Mouse (Mus musculus): ENCODE data around the gene Myo1a. TPM values are rescaled to one million over a fixed set of nuclear protein-coding genes. Genes with fewer than 3 reads are reported as not detected.

Gene Myo1a
- polyA plus RNA-seq, 1 experiment from 2014 or later = 0.17 TPM

DNA sequence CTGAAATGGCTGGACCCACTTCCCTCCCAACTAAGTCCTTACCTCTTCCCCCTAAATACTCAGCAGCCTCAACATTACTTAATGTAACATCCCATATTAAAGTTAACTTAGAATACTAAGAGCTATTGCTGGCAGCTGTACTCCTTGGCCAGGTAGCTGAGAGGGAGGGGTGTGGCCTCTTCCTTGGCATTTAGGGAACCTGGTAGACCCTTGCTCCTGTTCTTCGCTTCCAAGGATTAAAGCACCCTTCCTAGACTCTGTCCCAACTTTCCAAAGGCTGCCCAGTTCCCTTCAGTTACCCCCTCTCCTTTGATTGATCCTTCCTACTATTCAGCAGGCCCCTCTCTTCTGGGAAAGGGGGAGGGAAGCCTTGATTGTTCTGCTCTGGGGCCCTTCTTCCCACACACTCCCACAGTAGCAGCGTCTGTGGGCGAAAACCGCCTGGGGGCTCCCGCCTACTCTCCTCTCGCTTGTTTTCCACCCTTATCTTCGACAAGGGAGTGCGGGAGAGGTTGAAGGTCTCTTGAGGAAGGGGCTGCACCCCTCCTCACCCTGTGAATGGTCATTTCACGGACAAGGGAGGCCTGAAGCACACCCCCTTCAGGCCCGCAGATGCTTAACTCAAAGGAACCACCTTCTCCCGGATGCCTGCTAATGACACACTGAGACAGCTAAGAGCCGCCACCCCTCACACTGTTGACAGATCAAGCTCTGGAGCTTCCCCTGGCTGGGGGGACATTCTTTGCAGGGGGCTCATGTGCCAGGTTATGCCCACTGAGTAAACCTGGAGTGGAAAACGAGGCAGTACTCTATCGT is 39.4 kb upstream of the Myo1a start:
- H3K9ac ChIP-seq = peak overlapping the region; percentile 61
- H3K4me1 ChIP-seq (replicated peaks) = peaks cover 82% of the 10 kb centered on the region
- no peaks in the 10 kb centered on the region for H3K9me3 ChIP-seq (replicated peaks)
- H3K4me2 ChIP-seq = peak overlapping the region; percentile 76
- H3K27ac ChIP-seq = no peak overlapping the region
- DNase-seq = no peak
- no peak for ATAC-seq (ENCODE audit: low read depth)
- peaks cover 86% of the 10 kb centered on the region for H3K27me3 ChIP-seq
- 5% methylated on average over 14 of the region's 14 CpGs for WGBS (ENCODE audit: insufficient replicate concordance)
- H3K4me3 ChIP-seq (replicated peaks) = peak overlapping the region; percentile 55
- peaks cover 9% of the 10 kb centered on the region; the same call in 1 of the 2 replicates for H3K36me3 ChIP-seq

DNA sequence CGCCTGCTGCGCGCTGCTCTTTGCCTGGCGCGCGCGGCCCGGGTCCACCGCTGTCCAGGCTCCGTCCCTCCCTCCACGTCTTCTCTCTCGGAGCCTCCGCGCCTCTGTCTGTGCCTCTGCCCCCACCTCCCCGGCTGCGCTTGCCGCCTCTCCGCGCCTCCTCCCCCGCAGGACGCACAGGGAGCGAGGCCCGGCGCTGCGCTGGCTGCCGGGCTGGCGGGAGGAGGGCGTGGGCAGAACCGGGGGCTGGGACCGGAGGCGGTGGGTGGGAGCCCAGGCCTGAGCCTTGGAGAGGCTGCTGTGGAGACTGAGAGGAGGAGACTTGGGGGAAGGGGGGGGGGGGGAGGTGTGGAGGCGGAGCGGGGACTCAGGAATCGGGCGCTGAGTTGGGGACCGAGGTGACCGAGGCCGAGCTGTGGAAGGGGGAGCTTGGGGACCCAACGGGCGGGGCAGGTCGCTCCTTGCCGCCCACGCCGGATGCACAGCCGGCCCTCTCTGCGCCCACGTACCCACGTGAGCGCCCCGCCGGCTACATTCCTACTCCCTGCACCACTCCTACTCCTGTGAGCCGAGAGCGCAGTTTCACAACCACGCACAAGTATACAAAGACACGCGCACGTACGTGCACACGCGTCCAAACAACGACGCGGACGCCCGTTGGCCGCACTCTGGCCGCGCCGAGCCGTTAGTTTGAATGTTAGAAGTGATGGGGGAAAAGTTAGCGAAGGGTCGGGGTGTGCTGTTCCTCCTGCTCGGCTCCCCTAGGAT is 38.3 kb upstream of the Myo1a start, which contains the start of gene Nemp1:
Gene Nemp1, plus strand, starts transcription at position 401 of the 768 bp plus-strand sequence.
- WGBS (ENCODE audit: insufficient replicate concordance) = 1% methylated on average over 70 of the region's 73 CpGs
- H3K27me3 ChIP-seq = peaks cover 80% of the 10 kb centered on the region

DNA sequence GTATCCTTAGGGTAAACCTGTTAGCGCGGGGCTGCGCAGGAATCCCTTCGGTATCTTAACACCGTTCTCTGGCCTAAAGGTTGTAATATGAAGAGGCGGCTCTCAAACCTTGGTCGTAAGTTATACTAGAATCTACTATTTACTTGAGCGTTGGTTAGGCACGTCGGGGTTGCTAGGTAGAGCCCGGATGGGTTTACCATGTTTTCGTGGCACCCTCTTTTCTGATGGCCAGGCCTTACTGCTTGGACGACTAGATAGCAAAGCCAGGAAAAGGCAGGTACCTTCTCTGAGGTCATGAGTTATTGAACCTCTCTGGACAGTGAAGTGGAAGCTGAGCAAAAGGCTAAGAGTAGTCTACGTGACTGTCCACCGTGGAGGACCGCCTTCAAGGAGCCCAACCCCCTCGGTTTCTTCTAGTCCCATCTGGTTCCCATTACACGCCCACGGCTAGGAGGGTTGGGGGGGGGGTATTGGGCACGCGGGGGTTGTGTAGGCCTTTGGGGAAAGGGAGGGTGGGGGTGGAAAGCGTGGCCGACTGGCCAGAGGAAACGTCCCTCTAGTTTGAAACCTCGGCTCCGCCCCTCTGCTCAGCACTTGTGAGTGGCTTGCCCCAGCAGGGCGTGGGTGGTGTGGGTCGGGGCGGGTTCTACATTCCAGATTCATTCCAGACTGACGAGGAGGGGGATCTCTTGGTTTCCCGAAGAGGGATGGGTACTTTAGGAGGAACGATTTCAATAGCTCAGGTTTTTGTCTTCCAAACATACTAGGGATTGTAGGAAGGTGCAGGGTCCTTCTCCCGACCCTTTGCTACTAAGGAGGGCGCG is 37.5 kb upstream of the Myo1a start:
- peak overlapping the region; percentile 76 for H3K4me2 ChIP-seq
- ATAC-seq (ENCODE audit: low read depth) (peak; percentile 29), DNase-seq (no peak)
- peak overlapping the region; percentile 80 for H3K27ac ChIP-seq
- H3K36me3 ChIP-seq = peaks cover 9% of the 10 kb centered on the region; the same call in 1 of the 2 replicates
- H3K4me1 ChIP-seq (replicated peaks) = peaks cover 63% of the 10 kb centered on the region
- 3% methylated on average over 35 of the region's 35 CpGs for WGBS (ENCODE audit: insufficient replicate concordance)
- peaks cover 74% of the 10 kb centered on the region for H3K27me3 ChIP-seq
- peak overlapping the region; percentile 61 for H3K9ac ChIP-seq
- no peaks in the 10 kb centered on the region for H3K9me3 ChIP-seq (replicated peaks)
- peak overlapping the region; percentile 55 for H3K4me3 ChIP-seq (replicated peaks)

More for the DNA sequence above, 38.3 kb upstream of the Myo1a start, which contains the start of gene Nemp1:
- H3K27ac ChIP-seq = peak within 1 kb of the TSS; percentile 80
- peak; percentile 42 for ATAC-seq (ENCODE audit: low read depth)
- H3K36me3 ChIP-seq = peaks cover 9% of the 10 kb centered on the region; the same call in 1 of the 2 replicates
- H3K9me3 ChIP-seq (replicated peaks) = no peaks in the 10 kb centered on the region
- H3K4me2 ChIP-seq = peak within 1 kb of the TSS; percentile 76
- DNase-seq = no peak
- H3K4me1 ChIP-seq (replicated peaks) = peaks cover 71% of the 10 kb centered on the region
- H3K9ac ChIP-seq = peak within 1 kb of the TSS; percentile 61
- peak within 1 kb of the TSS; percentile 55 for H3K4me3 ChIP-seq (replicated peaks)

- H3K4me2 ChIP-seq = peak within 1 kb of the TSS; percentile 76
- ATAC-seq (ENCODE audit: low read depth) = no peak; the same call in 1 of the 2 replicates
- peaks cover 65% of the 10 kb centered on the region for H3K27me3 ChIP-seq
- WGBS (ENCODE audit: insufficient replicate concordance) = 5% methylated on average over 40 of the region's 40 CpGs
- DNase-seq = no peak
- H3K36me3 ChIP-seq = peaks cover 9% of the 10 kb centered on the region; the same call in 1 of the 2 replicates
- peaks cover 54% of the 10 kb centered on the region for H3K4me1 ChIP-seq (replicated peaks)
- peak within 1 kb of the TSS; percentile 80 for H3K27ac ChIP-seq
- H3K4me3 ChIP-seq (replicated peaks) = peak within 1 kb of the TSS; percentile 55
- H3K9ac ChIP-seq = peak within 1 kb of the TSS; percentile 59
- H3K9me3 ChIP-seq (replicated peaks) = no peaks in the 10 kb centered on the region
Measured at GRCm38 (mm10) chr10:127668093-127669050, 36.6 kb upstream of the Myo1a start, which contains the start of gene Nab2. TSS of gene Nab2 (minus strand) at chr10:127668568.

- Histone ChIP-seq H3K4me2 (peak overlapping the region; percentile 76), H3K9ac (no peak overlapping the region), H3K9me3 (replicated peaks) (no peaks in the 10 kb centered on the region), H3K36me3 (peaks cover 7% of the 10 kb centered on the region; the same call in 1 of the 2 replicates), H3K4me1 (replicated peaks) (peaks cover 46% of the 10 kb centered on the region), H3K27me3 (peaks cover 57% of the 10 kb centered on the region), H3K4me3 (replicated peaks) (no peak overlapping the region), H3K27ac (no peak overlapping the region)
- DNase-seq (no peak), ATAC-seq (ENCODE audit: low read depth) (no peak)
- WGBS (ENCODE audit: insufficient replicate concordance) = 47% methylated on average over 7 of the region's 7 CpGs
Measured at GRCm38 (mm10) chr10:127669170-127669569, 35.8 kb upstream of the Myo1a start.

GRCm38 (mm10) chr10:127670185-127670584 is 34.8 kb upstream of the Myo1a start:
- Histone ChIP-seq H3K27me3 (peaks cover 47% of the 10 kb centered on the region), H3K9me3 (replicated peaks) (no peaks in the 10 kb centered on the region), H3K4me2 (no peak overlapping the region), H3K9ac (no peak overlapping the region), H3K4me1 (replicated peaks) (peaks cover 37% of the 10 kb centered on the region), H3K4me3 (replicated peaks) (no peak overlapping the region), H3K27ac (no peak overlapping the region), H3K36me3 (no peaks in the 10 kb centered on the region)
- DNase-seq (no peak), ATAC-seq (ENCODE audit: low read depth) (no peak)
- 47% methylated on average over 2 of the region's 2 CpGs for WGBS (ENCODE audit: insufficient replicate concordance)

DNA sequence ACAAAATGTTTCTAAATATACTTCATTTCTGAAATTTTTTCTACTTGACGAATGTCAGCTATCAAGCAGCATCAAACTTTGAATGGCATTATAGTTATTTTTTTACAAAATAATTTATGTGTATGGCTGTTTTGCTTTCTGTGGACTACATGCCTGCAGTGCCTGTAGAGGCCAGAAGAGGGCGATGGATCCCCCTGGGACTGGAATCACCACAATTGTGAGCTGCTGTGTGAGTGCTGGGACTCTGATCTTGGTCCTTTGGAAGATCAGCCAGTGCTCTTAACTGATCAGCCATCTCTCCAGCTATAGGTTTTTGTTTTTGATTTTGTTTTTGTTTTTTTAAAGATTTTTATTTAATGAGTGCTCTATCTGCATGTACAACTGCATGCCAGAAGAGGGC is 33.7 kb upstream of the Myo1a start:
- DNase-seq (peak; percentile 36), ATAC-seq (ENCODE audit: low read depth) (no peak)
- peaks cover 36% of the 10 kb centered on the region for H3K27me3 ChIP-seq
- no peak overlapping the region for H3K4me2 ChIP-seq
- H3K9me3 ChIP-seq (replicated peaks) = no peaks in the 10 kb centered on the region
- peaks cover 35% of the 10 kb centered on the region for H3K4me1 ChIP-seq (replicated peaks)
- no peak overlapping the region for H3K4me3 ChIP-seq (replicated peaks)
- no peaks in the 10 kb centered on the region for H3K36me3 ChIP-seq
- no peak overlapping the region for H3K27ac ChIP-seq
- 26% methylated on average over 2 of the region's 2 CpGs for WGBS (ENCODE audit: insufficient replicate concordance)
- no peak overlapping the region for H3K9ac ChIP-seq

- ATAC-seq (ENCODE audit: low read depth) (no peak), DNase-seq (no peak)
- H3K4me1 ChIP-seq (replicated peaks) = peaks cover 25% of the 10 kb centered on the region
- WGBS (ENCODE audit: insufficient replicate concordance) = 80% methylated on average over 6 of the region's 6 CpGs
- H3K36me3 ChIP-seq = no peaks in the 10 kb centered on the region
- no peak overlapping the region for H3K27ac ChIP-seq
- no peaks in the 10 kb centered on the region for H3K9me3 ChIP-seq (replicated peaks)
- H3K4me3 ChIP-seq (replicated peaks) = no peak overlapping the region
- peaks cover 7% of the 10 kb centered on the region for H3K27me3 ChIP-seq
- no peak overlapping the region for H3K4me2 ChIP-seq
- no peak overlapping the region for H3K9ac ChIP-seq
Measured at GRCm38 (mm10) chr10:127674046-127674655, 30.8 kb upstream of the Myo1a start.

DNA sequence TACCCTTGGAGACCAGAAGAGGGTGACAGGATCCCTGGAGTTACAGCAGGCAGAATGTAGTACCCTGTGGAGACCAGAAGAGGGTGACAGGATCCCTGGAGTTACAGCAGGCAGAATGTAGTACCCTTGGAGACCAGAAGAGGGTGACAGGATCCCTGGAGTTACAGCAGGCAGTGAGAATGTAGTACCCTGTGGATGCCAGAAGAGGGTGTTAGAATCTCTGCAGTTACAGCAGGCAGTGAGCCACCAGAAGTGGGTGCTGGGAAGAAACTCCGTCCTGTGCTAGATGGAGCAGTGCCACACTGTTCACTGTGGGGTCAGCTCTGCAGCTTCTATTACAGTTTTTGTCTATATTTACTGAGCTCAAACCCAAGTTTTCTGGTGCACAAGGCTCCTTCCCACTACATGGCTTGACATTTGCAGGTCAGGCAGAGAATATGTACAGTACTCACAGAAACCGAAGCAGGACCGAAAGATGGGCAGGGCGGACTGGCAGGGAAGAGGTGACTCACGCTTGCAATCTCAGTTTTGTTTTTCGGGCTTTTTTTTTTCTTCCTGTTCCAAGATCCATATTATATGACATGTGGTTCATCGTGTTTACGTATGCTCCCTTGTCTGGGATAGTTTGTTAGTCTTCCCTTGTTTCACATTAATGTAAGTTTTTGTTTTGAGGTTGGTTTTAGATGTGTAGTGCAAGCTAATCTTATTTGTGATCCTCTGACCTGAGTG is 30.0 kb upstream of the Myo1a start:
- Histone ChIP-seq H3K9ac (no peak overlapping the region), H3K27ac (no peak overlapping the region), H3K36me3 (no peaks in the 10 kb centered on the region), H3K9me3 (replicated peaks) (no peaks in the 10 kb centered on the region), H3K27me3 (no peaks in the 10 kb centered on the region), H3K4me3 (replicated peaks) (no peak overlapping the region), H3K4me1 (replicated peaks) (peaks cover 23% of the 10 kb centered on the region), H3K4me2 (no peak overlapping the region)
- 87% methylated on average over 8 of the region's 8 CpGs for WGBS (ENCODE audit: insufficient replicate concordance)
- ATAC-seq (ENCODE audit: low read depth) = no peak
- DNase-seq = peak; percentile 70

All from liver, embryonic 13.5 days (tissue).